Mouse (Mus musculus): Measurements from ENCODE around the gene Adpgk. TPM values are rescaled to one million over a fixed set of nuclear protein-coding genes. Genes with fewer than 3 reads are reported as not detected.

Gene Adpgk
- 1 to 10 TPM; 7.1 to 7.5 TPM for total RNA-seq (2021)
- long read RNA-seq, experiment 1, transcript Adpgk-205 (7 exons, 2,484 nt) = major isoform, 7 of 10 reads
- long read RNA-seq, experiment 1, partial matches to known transcripts = 0 of 10 reads
- long read RNA-seq, experiment 1, other reads (novel, unspliced or antisense) = 0 of 10 reads
- long read RNA-seq, experiment 2, partial matches to known transcripts = 0 of 6 reads
- long read RNA-seq, experiment 2, other reads (novel, unspliced or antisense) = 2 of 6 reads

DNA sequence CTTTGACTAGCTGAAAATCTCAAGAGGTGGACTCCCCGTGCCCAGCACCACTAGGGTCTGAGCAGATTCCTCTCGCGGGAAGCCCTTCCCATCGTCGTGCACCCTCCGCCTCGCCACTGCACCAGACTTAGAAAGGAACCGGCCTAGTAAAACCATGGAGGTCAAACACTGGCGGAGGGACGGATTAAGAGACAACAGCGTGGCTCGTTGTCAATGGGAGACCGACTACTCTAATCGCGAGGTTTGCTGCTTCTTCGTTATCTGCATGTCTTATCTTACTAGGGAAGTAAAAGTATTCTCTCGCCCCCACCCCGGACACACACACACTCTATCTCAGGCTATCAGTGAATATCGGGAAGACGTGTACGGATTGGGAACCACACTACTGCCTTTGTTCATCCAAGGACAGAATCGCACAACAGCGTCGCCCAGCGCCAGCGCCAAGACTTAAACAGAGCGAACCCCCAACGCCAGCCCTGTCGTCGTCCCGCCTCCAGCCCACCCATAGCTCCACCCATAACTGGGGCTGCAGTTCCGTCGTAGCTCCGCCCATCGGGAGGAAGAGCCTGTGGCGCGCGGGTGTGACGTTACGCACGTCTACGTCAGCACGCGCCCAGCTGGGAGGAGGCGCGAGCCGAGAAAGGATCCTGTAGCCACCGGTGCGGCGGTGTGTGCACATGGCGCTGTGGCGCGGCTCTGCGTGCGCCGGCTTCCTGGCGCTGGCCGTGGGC, at the start of gene Adpgk:
TSS of gene Adpgk (plus strand) at position 602 of the 731 bp plus-strand sequence.
- DNase-seq = peak; percentile 97

DNA sequence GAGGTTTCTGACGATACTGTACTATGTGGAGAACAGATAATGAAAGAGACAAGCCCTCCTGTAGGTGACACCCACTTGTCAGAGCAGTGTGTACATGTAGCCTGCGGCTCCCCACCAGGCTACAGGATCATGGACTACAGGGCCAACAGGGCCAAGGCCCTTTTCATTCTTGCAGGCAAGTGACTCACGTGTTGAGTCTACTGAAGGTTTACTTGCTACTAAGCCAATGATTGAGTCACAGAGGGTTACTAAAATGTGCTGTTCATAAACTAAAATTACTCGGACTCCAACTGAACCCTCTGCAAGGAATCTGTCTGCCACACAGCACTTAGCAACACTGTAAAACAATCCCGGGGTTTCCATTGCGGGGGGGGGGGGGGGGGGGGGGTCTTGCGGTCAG, 46.2 kb upstream of the Adpgk start:
- no peak for DNase-seq

DNA sequence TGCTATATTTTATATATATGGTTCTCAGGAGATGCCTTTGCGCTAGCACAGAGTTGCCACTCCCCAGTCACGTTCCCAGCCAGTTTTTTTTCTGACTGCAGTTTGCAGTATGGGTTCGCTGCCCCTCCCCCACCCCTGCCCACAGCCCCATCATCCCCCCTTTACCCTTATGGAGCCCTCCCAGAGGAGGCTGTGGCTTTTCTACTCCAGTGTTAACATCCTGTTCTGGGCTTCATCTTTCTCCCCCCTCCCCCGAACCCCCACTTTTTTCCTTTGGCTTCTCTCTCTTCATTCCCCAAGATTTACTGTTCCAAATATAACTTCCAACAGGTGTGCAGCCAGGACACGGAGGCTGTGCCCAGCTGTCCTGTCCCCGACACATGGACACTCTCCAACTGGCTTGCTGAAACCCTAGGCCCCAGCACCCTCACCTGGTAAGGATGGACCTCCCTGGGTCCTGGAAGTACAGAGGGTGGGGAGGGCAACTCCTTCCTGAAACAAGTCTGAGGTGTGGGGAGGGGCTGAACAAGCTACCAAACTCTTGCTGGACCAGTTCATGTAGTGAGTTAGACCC, 44.8 kb upstream of the Adpgk start:
- DNase-seq = peak; percentile 77

DNA sequence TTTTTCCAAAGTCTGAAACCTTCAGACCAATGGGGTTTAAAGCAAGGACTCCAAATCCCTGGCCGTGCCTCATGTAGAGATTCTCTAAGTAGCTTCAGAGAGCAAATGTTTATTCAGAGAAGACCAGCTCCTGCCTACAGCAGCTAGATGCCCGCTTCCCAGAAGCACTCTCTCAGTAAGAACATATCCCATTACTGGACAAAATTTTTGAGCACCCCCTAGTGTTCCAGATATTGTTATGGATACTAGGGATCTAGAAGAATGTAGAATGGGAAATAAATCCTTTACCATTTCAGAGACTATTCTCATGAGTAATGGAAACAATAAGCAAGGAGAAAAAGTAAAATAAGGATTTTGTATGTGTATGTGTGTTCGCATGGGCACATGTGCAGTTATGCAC, 42.0 kb upstream of the Adpgk start:
- no peak for DNase-seq

DNA sequence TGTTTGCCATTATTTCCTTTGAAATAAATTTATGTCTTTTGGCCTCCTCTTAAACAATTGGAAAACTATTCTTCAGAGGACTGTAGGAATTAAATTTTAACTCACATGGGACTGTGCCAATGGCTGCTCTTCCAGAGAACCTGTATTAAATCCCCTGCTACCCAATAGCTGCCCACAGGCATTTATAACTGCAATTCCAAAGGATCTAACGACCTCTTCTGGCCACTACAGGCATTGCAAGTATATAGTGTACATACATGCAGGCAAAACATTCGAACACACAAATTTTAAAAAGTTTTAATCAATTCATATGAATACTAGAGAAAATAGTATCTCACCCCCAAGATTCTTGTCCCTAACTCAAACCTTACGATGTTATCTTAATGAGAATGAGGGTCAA, 41.1 kb upstream of the Adpgk start:
- DNase-seq = no peak

DNA sequence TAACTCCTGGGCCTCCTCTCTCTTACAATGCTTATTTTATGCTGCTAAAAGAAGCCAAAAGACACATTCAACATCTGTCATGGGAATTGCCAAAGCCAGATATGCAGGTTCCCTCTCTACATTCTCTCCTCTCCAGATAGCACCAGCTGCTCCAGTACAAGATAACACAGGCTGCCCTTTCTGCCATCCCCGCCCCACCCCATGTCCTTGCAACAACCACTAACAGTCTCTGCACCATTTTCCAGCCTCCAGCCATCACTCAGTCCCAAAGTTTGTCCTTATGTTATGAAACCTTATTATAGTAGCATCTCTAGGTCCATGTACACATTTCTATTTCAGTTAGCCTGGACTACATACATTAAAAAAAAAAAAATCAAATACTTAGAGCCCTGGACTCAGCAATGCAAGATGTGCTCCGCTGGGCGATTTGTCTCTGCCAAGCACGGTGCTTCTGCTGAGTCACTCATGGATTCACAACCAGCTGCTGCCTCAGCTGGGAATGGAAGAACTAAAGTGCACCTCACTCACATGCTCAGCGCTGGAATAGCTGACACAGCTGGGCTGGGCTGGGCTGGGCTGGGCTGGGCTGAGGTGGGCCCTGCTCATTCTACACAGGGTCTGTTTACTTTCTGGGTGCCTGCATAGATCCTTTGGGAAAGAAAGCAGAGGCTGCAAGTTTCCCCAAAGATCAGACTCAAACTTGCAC, 36.5 kb upstream of the Adpgk start:
- peak; percentile 16 for DNase-seq

DNA sequence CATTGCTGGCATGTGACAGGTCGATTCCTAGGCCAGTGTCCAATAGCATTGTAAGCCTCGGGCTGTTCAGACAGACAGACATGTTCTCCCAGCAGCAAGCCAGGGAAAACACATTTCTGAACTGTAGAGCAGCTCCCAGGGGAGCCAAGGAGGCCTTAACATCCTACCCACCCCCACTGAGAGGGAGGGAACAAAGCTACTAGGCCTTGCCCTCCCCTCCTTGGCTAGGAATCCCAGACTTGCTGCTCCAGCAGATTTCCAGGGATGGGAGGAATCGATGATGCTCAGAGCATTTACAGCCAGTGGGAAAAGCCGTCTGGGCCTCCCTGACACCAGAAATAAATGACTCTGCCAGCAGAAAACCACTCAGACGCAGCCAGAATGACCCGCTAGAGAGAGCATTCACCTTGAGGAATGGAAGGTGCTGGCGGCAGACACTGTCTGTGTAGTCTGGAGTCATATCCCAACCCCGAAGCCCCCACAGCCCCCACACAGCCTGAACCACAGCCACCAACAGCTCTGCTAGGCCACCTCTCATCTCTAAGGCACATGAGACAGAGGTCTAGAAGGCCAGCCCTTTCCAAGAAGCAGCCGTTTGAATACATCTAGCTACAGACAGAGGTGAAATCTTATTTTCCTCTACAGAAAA, 31.4 kb upstream of the Adpgk start:
- DNase-seq = no peak

DNA sequence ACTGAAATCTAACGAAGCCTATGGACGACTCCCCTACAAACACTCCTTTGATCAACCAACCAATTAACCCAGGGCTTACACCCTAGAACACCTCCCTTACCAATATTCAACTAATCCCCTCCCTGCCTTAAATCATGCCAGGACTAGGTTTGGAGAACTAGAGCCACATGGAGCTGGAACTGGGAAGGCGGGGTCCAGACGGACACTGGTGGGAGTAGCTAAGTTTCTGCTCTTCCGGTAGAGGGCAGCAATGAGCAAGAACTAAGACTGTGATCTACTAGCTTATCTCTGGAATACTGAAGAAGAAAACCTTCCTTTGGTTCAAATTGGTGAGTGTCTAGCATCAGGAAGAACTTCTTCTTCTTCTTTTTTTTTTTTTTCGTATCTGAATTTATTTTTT, 25.0 kb upstream of the Adpgk start:
- no peak for DNase-seq

DNA sequence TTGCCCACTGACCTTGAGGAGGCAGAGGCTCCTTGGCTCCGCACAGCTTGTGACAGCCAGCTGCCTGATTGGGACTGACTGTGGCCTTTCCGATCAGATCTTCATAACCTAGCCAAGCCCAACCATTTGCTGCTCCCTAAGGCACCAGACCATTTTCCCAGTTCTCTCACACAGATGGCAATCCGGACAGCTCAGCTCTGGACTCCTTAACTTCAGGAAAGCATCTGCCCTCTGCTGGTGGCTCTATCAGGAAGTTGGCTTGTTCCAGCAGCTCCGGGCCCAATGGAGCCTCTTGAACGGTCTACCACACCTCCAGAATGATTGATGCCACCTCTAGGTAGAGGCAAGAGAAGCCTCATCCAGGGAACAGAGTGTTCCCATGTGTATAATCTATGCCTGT, 21.6 kb upstream of the Adpgk start:
- peak; percentile 72 for DNase-seq

DNA sequence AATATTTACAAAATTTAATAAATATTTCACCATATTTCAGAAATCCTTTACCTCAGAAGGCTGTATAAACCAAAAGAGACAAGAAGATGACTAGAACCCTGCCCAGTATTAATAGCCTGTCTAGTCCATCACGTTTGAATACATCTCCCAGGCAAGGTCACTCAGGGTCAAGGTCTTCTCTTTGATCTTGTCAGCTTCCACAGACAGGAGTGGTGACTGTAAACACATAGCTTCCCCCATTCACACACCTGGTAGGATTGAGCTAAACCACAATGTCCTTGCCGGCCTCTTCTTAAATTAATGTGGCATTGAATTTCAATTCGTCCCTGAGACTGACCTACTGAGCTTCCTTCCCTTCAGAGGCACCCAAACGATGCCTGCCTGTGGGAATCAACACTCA, 20.3 kb upstream of the Adpgk start:
- no peak for DNase-seq

DNA sequence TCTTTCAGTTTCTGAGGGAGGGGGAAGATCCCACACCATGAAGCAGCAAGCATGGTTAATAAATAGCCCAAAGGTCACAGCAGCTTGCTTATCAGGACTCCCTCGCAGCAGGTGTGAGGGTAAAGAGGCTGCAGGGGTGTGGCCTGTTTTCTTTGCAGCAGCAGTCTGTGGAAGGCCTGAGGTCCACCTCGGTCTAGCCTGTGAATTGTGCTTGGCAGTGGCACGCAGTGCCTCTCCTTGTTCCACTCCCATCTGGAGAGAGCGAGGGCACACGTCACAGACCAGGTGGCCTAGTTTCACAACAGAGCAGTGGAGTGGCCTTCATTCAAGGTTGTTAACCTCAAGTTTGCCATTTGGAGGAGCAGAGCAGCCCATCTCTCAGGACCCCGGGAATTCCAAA, 19.6 kb upstream of the Adpgk start:
- peak; percentile 25 for DNase-seq

DNA sequence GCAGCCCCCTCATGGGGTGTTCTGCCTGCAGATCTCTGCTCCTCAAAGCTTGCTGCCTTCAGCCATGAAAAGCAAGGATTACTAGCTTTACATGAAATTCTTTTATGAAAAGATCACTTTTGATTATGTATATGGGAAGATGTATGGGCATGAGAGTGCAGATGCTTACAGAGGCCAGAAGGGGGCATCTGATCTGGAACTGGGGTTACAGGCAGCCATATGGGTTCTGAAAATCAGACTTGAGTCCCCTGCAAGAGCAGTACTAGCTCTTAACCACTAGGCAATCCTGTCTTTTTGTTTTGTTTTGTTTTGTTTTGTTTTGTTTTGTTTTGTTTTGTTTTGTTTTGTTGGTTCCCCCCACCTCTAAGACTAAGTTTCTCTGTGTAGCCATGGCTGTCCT, 18.2 kb upstream of the Adpgk start:
- DNase-seq = no peak

DNA sequence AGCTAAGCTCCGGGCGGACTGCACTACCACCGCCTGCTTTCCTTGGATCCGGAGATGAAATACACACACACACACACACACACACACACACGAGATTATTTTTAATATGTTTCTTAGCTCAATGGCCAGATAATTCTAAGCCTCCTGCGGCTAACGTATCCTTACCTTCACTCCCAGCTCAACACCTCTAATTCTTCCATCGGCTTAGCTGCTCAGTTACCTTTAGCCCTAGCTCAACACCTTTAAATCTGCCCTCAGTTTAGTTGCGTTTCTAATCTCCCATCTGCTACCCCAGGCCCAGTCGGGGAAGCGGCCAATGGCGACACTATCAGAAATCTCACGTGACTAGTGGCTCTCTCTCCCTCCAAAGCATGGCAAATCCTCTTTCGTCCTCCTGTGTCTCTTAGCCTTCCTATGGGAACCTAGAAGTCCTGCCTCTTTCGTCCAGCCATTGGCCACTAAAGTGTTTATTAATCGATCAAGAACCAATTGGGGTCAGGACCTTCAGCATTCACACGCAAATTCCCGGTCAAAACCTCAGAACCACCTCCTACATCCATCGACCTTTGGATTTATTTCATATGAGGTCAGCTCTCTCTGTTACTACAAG, 16.4 kb upstream of the Adpgk start:
- no peak for DNase-seq

DNA sequence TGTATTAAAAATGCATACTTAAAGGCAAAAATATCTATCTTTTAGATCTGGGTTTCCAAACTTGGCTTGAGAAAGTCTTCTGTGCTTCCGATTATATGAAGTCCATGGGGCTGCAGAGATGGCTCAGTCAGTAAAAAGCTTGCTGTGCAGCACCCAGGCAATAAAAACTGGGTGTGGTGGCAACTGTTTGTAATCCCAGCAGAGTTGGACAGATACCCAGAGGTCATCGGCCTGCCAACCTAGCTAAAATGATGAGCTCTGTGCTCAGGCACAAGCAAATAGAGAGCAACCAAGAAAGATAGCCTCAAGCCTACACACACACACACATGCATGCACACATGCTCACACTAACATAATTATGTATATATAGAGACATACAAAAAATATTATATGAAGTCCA, 13.2 kb upstream of the Adpgk start:
- peak; percentile 29 for DNase-seq

DNA sequence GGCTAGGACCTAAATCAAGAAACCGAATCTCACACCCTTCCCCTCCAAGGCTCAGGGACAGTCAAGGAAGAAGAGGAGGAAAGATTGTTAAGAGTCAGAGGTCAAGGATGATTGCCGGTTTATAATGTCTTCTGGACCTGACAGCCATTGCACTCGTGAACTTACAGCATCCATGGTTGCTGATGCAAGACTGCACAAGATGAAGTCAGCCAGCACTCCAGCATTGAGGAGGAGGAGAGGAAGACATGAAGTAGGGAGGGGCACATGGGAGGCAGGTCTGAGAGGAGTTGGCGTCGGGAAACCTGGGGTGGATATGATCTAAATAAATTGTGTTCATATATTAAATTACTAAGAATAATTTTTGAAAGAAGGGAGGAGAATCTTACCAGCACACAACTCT, 12.7 kb upstream of the Adpgk start:
- no peak for DNase-seq

DNA sequence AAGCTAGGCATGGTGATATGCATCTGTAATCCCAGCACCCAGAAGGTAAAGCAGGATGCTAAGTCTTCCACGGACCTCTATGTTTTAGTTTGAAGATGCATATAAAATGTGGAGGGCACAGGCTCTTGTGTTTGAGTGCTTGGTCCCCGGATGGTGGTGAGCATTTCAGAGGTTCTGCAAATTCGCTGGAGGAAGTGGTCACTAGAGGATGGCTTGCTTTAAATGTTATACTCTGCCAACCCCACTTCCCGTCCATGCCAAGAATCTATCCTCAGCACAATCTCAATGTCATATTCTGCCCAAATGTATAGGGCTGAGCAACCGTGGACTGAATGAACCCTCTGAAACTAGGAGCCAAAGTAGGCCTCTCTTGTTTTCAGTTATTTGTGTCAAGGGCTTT, 10.5 kb upstream of the Adpgk start:
- DNase-seq = no peak

DNA sequence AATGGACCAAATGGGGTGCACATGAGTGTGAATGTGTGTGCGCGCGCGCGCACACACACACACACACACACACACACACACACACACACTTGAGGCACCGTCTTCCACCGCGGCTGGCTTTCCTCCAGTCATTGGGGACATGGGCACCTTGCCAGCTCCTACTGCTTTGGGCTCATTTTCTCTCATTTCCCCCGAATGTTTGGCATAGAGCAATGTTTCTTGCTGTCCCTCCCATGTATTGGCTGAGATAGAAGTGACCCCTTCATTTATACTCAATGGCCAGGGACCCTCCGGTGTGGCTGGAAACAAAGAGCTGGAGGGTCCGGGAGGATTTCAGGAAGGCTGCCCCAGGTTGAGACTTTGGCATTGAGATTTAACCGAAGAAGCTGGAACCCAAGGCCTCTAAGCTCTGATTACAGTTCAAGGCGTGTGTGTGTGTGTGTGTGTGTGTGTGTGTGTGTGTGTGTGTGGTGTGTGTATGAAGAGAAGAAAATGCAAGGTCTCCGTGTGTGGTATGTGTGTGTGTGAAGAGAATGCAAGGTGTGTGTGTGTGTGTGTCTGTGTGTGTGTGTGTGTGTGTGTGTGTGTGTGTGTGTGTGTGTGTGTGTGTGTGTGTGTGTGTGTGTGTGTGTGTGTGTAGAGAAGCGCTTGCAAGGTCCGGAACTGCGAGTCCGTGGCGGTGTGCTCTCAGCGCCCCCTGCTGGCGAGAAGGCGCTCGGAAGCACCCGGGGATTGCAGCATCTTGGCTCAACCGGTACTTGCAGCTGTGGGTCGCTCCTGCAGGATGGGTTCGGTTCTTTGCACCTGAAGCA, 9.3 kb upstream of the Adpgk start:
- peak; percentile 66 for DNase-seq

DNA sequence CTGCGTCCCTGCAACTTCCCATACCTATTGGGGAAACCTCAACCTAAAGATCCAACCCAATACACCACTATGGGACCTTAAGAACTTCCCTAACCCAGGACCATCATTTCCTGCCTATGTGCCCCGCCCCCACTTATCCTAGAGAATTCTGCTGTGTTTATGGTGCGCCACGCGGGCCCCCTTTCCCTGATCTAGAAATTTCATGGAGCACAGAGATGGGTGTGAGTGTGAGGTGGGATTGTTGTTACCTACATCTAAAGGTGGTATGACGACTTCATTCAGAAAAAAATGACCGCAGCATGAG, 8.7 kb upstream of the Adpgk start:
- no peak for DNase-seq

DNA sequence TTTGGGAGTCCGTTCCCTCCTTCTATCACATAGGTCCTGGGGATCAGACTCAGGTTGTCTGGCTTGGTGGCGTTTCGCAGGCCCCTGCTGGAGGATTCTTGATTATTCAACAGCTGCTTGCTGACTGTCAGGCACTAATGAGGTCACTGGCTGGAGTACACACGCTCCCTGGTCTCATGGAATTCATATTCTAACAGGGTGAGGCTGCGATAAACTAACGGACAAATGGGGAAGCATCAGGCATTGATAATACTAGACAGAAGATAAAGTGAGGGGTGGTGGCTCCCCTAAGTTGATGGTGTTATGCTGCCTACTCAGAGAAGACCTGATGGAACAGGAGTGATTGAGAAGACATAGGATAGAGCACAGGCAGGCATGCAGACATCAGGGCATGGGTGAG, 5.7 kb upstream of the Adpgk start:
- no peak for DNase-seq

DNA sequence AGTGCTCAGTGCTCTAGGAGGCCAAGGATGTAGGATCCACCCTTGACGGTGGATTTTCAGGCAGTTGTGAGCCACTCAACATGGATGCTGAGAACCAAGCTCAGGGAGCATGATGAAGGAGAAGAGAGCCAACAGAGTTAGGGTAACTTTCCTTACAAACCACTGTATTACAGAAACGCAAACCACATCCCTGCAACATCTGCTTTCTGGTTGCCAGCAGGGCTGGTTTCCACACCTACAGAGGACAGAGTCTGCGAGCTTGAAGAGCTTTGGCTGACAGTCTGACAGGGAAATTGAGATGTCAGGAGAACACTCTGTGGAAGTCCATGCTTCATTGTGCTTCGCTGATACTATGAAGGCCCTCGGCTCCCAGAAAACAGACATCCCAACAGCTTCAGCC, 3.3 kb upstream of the Adpgk start:
- no peak for DNase-seq

DNA sequence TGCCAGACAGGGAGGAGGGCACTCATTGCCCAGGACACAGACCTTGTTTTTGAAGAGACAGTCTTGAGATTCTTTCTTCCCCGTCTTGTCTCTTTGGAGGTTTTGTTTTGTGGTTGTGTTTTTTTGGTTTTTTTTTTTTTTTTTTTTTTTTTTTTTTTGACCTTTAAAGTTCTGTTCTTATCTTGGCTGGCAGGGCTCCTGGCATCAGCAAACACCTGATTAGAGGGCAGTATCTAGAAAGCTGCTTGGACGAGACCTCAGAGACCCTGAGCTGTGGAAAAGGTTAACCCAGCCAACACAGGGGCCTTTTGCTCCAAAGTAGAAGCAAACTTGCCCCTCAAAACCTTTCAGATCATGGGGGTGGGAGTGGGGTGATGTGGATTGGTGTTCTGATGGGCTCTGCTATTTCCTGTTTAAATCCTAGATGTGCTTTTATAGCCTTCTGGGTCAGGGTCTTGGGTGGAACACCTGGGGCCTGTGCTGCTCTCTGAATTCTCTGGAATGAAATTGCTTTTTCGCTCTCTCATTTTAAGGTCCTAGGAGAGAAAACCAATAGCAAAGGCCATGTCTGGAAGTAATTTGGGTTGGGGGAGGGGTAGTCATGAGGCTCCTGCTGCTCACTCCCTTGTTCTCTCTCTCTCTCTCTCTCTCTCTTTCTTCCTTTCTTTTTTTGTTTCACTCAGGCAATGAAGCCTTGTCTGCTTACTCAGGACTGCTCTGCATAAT, 2.5 kb upstream of the Adpgk start:
- DNase-seq = no peak
